Mouse (Mus musculus) ES-CJ7 (cell line): ENCODE data around the gene Fos.

Source experiments
- DNase-seq: peaks from one replicate; pipeline ENCODE4 v3.0.0; 2011; ENCODE audit warnings: low read depth, low spot score

Gene Fos

DNA sequence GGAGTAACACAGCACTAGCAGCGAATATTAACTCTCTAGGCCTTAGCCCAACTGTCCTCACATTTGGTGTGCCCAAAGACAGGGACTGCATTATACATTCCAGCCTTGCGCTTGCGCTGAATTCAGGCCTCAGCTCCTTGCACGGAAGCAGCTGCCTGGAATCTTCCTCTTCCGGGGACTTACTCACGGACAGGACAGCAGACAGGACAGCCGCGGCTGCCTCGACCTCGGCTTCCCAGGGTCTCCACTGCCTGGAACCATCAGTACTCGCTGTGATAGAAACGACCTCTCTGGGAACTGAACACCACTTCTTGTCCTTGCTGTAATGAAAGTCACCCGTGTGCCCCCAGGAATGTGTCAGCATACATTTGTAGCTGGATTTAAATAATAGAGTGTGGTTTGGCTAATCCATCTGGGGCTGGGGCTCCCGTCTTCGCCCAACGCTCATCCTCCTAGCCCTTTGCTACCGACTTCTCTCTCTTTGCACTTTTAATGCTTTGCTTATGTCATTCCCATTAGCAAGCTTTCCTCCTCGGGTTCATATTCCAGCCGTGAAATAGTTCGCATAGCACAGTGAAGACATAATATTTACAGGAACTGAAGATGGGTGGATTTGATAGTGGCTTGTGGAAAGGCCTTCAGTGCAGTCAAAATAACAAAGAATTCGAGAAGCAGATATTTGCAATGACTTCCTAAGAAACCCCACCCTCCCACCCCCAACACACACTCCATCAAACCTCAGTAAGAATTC, 11.6 kb upstream of the Fos start:
- no peak for DNase-seq

GRCm38 (mm10) chr12:85462802-85463201, 10.9 kb upstream of the Fos start:
- DNase-seq, result no peak

DNA sequence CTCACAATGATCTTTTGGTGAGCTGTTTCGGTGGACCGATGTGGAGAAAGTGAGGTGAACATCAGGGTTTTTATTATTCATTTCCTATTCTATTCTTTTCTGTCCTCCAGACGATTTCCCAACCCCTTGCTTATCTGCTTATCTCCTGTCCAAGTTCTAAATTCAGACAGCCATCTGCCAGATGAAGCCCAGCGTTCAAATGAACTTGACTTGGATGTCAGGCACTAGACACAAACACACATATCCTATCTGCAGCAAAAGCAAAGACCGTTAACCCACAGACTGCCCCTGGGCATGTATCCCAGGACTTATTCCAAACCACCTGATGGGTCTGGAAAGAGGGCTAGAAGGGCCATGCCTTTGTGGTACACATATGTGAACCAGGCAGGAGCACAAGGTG, 9.3 kb upstream of the Fos start:
- no peak for DNase-seq

- DNase-seq, result no peak
Observed at GRCm38 (mm10) chr12:85464902-85465301, 8.8 kb upstream of the Fos start.

DNA sequence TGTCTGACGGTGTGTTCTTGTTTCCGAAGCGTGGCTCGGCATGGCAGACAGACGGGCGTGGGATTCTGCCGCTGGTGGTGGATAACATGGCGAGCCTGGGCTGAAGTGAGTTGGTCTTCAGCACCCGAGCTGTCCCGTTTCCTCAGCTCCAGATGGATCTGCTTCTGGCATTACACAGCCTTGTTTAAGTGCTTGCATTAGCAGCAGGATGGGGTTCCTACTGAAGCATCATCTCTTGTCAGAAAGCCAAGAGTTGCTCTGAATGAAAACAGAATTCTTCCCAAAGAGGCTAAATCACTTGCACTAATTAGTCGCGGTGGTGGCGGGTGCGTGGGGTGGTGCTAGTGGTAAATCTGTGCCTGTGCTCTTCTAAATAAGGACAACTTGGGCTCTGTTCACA, 5.8 kb upstream of the Fos start:
- DNase-seq, result no peak

GRCm38 (mm10) chr12:85468666-85469065, 5.0 kb upstream of the Fos start:
- no peak for DNase-seq

- peak; percentile 53 for DNase-seq
Observed at GRCm38 (mm10) chr12:85471920-85472655, 1.6 kb upstream of the Fos start.

- peak; percentile 43 for DNase-seq
Observed at GRCm38 (mm10) chr12:85472656-85473410, 857 bp upstream of the Fos start.

DNA sequence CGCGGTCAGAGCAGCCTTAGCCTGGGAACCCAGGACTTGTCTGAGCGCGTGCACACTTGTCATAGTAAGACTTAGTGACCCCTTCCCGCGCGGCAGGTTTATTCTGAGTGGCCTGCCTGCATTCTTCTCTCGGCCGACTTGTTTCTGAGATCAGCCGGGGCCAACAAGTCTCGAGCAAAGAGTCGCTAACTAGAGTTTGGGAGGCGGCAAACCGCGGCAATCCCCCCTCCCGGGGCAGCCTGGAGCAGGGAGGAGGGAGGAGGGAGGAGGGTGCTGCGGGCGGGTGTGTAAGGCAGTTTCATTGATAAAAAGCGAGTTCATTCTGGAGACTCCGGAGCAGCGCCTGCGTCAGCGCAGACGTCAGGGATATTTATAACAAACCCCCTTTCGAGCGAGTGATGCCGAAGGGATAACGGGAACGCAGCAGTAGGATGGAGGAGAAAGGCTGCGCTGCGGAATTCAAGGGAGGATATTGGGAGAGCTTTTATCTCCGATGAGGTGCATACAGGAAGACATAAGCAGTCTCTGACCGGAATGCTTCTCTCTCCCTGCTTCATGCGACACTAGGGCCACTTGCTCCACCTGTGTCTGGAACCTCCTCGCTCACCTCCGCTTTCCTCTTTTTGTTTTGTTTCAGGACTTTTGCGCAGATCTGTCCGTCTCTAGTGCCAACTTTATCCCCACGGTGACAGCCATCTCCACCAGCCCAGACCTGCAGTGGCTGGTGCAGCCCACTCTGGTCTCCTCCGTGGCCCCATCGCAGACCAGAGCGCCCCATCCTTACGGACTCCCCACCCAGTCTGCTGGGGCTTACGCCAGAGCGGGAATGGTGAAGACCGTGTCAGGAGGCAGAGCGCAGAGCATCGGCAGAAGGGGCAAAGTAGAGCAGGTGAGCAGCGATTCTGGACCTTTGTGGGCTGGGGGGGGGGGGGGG, 875 bp downstream of the Fos start:
- no peak for DNase-seq

DNA sequence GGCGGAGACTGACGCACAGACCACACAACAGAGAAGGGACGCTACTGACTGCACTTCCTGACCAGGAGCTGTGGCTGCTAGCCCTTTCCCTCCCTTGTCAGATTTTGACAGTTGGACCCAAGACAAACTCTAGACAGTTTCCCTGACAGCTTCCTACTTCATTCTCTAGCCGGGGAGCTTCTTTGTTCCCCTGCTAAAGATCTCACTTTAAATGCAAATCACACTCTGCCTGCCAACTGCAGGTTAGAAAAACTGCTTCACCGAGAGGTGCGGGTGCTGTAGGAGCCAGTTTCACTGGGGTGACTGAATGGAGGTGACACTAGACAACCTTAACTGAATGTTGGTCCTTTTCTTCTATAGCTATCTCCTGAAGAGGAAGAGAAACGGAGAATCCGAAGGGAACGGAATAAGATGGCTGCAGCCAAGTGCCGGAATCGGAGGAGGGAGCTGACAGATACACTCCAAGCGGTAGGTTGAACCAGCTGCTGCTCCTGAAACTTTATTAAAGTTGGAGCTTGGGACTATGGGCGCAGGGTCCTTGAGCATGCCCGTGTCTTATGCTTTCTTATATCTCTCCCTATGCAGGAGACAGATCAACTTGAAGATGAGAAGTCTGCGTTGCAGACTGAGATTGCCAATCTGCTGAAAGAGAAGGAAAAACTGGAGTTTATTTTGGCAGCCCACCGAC, 1.7 kb downstream of the Fos start:
- peak; percentile 41 for DNase-seq

- DNase-seq, result no peak
Observed at GRCm38 (mm10) chr12:85475920-85476828, 2.5 kb downstream of the Fos start.

GRCm38 (mm10) chr12:85477219-85477618, 3.5 kb downstream of the Fos start:
- DNase-seq, result no peak

DNA sequence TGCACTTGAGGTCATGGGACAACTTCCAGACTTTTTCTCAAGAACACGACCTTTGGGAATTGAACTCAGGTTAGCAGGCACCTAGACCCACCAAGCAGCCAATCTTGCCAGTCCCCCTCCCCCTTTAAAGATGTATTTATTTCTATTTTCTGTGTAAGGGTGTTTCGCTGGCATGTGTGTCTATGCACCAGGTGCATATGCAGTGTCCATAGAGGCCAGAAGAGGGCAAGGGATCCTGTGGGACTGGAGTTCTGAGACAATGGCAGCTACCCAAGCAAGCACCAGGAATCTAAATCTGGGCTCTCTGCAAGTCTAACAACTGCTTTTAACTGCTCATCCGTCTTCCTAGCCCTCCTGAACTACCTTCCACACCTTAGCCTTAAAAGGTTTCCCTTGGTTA, 4.1 kb downstream of the Fos start:
- DNase-seq, result no peak

DNA sequence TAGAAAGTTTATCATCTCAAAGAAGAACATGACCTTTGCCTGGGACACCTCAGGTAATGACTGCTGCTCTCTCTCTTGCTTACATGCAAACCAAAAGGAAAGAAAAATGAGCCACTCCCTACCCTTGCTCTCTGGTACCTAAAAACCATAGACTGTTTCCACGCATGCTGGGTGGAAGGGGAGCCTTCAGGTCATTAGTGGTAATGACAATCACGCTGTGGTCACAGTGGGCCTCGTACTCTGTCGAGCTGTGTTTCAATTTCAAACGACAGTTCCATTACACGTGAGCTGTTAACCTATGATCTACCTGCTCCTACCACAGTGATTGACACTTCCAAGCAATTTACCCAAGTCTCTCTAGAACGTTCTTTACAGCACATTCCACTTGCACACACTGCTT, 5.0 kb downstream of the Fos start:
- no peak for DNase-seq

- no peak for DNase-seq
Observed at GRCm38 (mm10) chr12:85479190-85479589, 5.5 kb downstream of the Fos start.

DNA sequence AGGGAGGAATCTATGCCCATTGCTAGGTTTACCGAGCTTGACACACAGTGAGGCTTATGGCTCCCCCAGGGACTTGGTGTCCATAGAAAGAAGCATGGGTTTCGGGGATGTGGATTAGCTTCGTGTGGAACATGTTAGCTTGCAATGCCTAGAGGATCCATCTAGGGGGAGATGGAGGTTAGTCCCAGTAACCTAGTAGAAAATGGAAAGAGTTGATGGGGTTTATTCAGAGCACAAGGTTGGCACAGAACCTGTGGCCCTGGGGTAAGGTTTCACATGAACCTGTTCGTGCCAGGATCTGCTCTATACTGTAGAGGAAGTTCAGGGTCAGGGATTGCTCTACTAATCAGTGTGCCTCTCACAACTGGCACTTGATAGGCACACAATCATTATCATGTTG, 9.5 kb downstream of the Fos start:
- DNase-seq, result peak; percentile 59

- DNase-seq, result no peak
Observed at GRCm38 (mm10) chr12:85484655-85485054, 11.0 kb downstream of the Fos start.

GRCm38 (mm10) chr12:85485890-85486765, 12.4 kb downstream of the Fos start:
- DNase-seq, result peak; percentile 88

DNA sequence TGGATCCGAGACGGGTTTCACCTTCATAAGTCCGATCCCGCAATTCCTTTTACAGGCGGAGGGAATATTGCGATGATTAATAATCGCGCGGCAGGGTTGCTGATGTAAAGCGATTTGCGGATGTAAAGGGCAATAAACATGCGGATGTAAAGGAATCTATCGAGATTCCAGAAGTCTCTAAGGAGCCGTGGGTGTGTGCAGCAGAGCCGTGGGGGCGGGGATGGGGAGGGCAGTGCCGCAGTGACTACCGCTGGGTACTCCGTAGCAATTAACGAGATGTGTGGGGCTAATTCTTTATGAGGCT, 13.0 kb downstream of the Fos start:
- no peak for DNase-seq
